Mouse (Mus musculus): Measurements from ENCODE around the gene Acsf2. TPM values are rescaled to one million over a fixed set of nuclear protein-coding genes. Genes with fewer than 3 reads are reported as not detected.
"Not testable (repeated sequence)": the region's sequence is repeated elsewhere in the genome, so short reads cannot be mapped to it uniquely, and the experiment has no call there.

Gene Acsf2
- polyA plus RNA-seq (2014; fragmentation: Nextera tagmentation; extraction: Ambion mirVana) = 10.2 and 10.4 TPM in 2 replicates

- Histone ChIP-seq H3K9ac (peak within 1 kb of the TSS; percentile 65), H3K27me3 (ENCODE audit: insufficient read depth, low read length) (no peaks in the 10 kb centered on the region), H3K4me2 (peak within 1 kb of the TSS; percentile 80), H3K4me1 (ENCODE audit: insufficient read depth) (peaks cover 4% of the 10 kb centered on the region; the same call in 1 of the 2 replicates), H3K36me3 (ENCODE audit: insufficient read depth) (no peaks in the 10 kb centered on the region), H3K4me3 (ENCODE audit: low read depth, low read length) (peak within 1 kb of the TSS; percentile 58), H3K9me3 (ENCODE audit: low read depth, low read length) (no peaks in the 10 kb centered on the region), H3K27ac (ENCODE audit: low read depth) (peak within 1 kb of the TSS; percentile 72)
- ATAC-seq (ENCODE audit: insufficient read depth) (peak; percentile 93), DNase-seq (peak; percentile 89)
- no peak for TF ChIP-seq CTCF (IDR thresholded peaks at IDR 0.05; ENCODE audit: low read depth)
- under 1% methylated on average over 52 of the region's 52 CpGs for WGBS
These were observed at the start of gene Acsf2 for GRCm38 (mm10) chr11:94601321-94602281. Gene Acsf2, minus strand, starts transcription at chr11:94601871.

GRCm38 (mm10) chr11:94651241-94651640 lies 49.6 kb upstream of the Acsf2 start:
- not testable (repeated sequence) for H3K9ac ChIP-seq; H3K27ac ChIP-seq (ENCODE audit: low read depth); ATAC-seq (ENCODE audit: insufficient read depth); H3K4me1 ChIP-seq (ENCODE audit: insufficient read depth); DNase-seq; H3K27me3 ChIP-seq (ENCODE audit: insufficient read depth, low read length); H3K4me3 ChIP-seq (ENCODE audit: low read depth, low read length); H3K4me2 ChIP-seq; H3K9me3 ChIP-seq (ENCODE audit: low read depth, low read length)
- peaks cover 42% of the 10 kb centered on the region for H3K36me3 ChIP-seq (ENCODE audit: insufficient read depth)
- WGBS = 92% methylated on average over 5 of the region's 7 CpGs

- H3K4me2 ChIP-seq = no peak overlapping the region
- no peaks in the 10 kb centered on the region for H3K27me3 ChIP-seq (ENCODE audit: insufficient read depth, low read length)
- no peak overlapping the region for H3K4me3 ChIP-seq (ENCODE audit: low read depth, low read length)
- ATAC-seq (ENCODE audit: insufficient read depth) (no peak), DNase-seq (no peak)
- no peak overlapping the region for H3K27ac ChIP-seq (ENCODE audit: low read depth)
- peaks cover 86% of the 10 kb centered on the region for H3K36me3 ChIP-seq (ENCODE audit: insufficient read depth)
- no peaks in the 10 kb centered on the region for H3K9me3 ChIP-seq (ENCODE audit: low read depth, low read length)
- TF ChIP-seq CTCF (IDR thresholded peaks at IDR 0.05; ENCODE audit: low read depth) = no peak
- 97% methylated on average over 4 of the region's 4 CpGs for WGBS
- no peaks in the 10 kb centered on the region for H3K4me1 ChIP-seq (ENCODE audit: insufficient read depth)
- no peak overlapping the region for H3K9ac ChIP-seq
These were observed 44.8 kb upstream of the Acsf2 start for GRCm38 (mm10) chr11:94646457-94646856.

- no peaks in the 10 kb centered on the region for H3K4me1 ChIP-seq (ENCODE audit: insufficient read depth)
- H3K27me3 ChIP-seq (ENCODE audit: insufficient read depth, low read length) = no peaks in the 10 kb centered on the region
- ATAC-seq (ENCODE audit: insufficient read depth) = no peak
- H3K9ac ChIP-seq = no peak overlapping the region
- peaks cover 94% of the 10 kb centered on the region for H3K36me3 ChIP-seq (ENCODE audit: insufficient read depth)
- 86% methylated on average over 8 of the region's 8 CpGs for WGBS
- H3K4me3 ChIP-seq (ENCODE audit: low read depth, low read length) = no peak overlapping the region
- TF ChIP-seq CTCF (IDR thresholded peaks at IDR 0.05; ENCODE audit: low read depth) = no peak
- DNase-seq = no peak
- no peaks in the 10 kb centered on the region for H3K9me3 ChIP-seq (ENCODE audit: low read depth, low read length)
- H3K4me2 ChIP-seq = no peak overlapping the region
- H3K27ac ChIP-seq (ENCODE audit: low read depth) = no peak overlapping the region
These were observed 43.0 kb upstream of the Acsf2 start for GRCm38 (mm10) chr11:94644461-94645219.

GRCm38 (mm10) chr11:94634431-94634830 lies 32.8 kb upstream of the Acsf2 start:
- Histone ChIP-seq H3K4me1 (ENCODE audit: insufficient read depth) (no peaks in the 10 kb centered on the region), H3K9ac (no peak overlapping the region), H3K36me3 (ENCODE audit: insufficient read depth) (peaks cover 78% of the 10 kb centered on the region), H3K4me3 (ENCODE audit: low read depth, low read length) (no peak overlapping the region), H3K9me3 (ENCODE audit: low read depth, low read length) (no peaks in the 10 kb centered on the region), H3K27ac (ENCODE audit: low read depth) (no peak overlapping the region), H3K4me2 (no peak overlapping the region), H3K27me3 (ENCODE audit: insufficient read depth, low read length) (no peaks in the 10 kb centered on the region)
- TF ChIP-seq CTCF (IDR thresholded peaks at IDR 0.05; ENCODE audit: low read depth) = no peak
- WGBS = 85% methylated on average over 5 of the region's 5 CpGs
- DNase-seq (no peak), ATAC-seq (ENCODE audit: insufficient read depth) (no peak)

GRCm38 (mm10) chr11:94632988-94633387 lies 31.3 kb upstream of the Acsf2 start:
- WGBS = 80% methylated on average over 8 of the region's 8 CpGs
- peaks cover 63% of the 10 kb centered on the region for H3K36me3 ChIP-seq (ENCODE audit: insufficient read depth)

GRCm38 (mm10) chr11:94631969-94632368 lies 30.3 kb upstream of the Acsf2 start:
- Histone ChIP-seq H3K9ac (no peak overlapping the region), H3K4me3 (ENCODE audit: low read depth, low read length) (no peak overlapping the region), H3K9me3 (ENCODE audit: low read depth, low read length) (no peaks in the 10 kb centered on the region), H3K27ac (ENCODE audit: low read depth) (no peak overlapping the region), H3K36me3 (ENCODE audit: insufficient read depth) (peaks cover 53% of the 10 kb centered on the region), H3K4me1 (ENCODE audit: insufficient read depth) (no peaks in the 10 kb centered on the region), H3K4me2 (no peak overlapping the region), H3K27me3 (ENCODE audit: insufficient read depth, low read length) (no peaks in the 10 kb centered on the region)
- DNase-seq (no peak), ATAC-seq (ENCODE audit: insufficient read depth) (no peak)
- WGBS = 92% methylated on average over 5 of the region's 5 CpGs
- no peak for TF ChIP-seq CTCF (IDR thresholded peaks at IDR 0.05; ENCODE audit: low read depth)

More at GRCm38 (mm10) chr11:94632988-94633387, 31.3 kb upstream of the Acsf2 start:
- DNase-seq = no peak
- TF ChIP-seq CTCF (IDR thresholded peaks at IDR 0.05; ENCODE audit: low read depth) = no peak
- ATAC-seq (ENCODE audit: insufficient read depth) = no peak
- H3K4me2 ChIP-seq = no peak overlapping the region
- H3K4me1 ChIP-seq (ENCODE audit: insufficient read depth) = no peaks in the 10 kb centered on the region
- no peak overlapping the region for H3K4me3 ChIP-seq (ENCODE audit: low read depth, low read length)
- no peak overlapping the region for H3K27ac ChIP-seq (ENCODE audit: low read depth)
- no peak overlapping the region for H3K9ac ChIP-seq
- H3K9me3 ChIP-seq (ENCODE audit: low read depth, low read length) = no peaks in the 10 kb centered on the region
- H3K27me3 ChIP-seq (ENCODE audit: insufficient read depth, low read length) = no peaks in the 10 kb centered on the region
